Mouse (Mus musculus) bone marrow macrophage, adult 2 months (primary cell): ENCODE results near the gene Psmf1.

Experiments
- CTCF ChIP-seq: IDR thresholded peaks from 2 replicates; pipeline ENCODE4 v1.5.1; 2012; ENCODE audit warnings: low read depth, mild to moderate bottlenecking, low read length, moderate library complexity
- POLR2A ChIP-seq: IDR thresholded peaks from 2 replicates; pipeline ENCODE4 v1.6.1; 2012; ENCODE audit warnings: mild to moderate bottlenecking, low read depth, low read length, borderline replicate concordance

- TF ChIP-seq POLR2A (no peak), CTCF (no peak)
These were observed 46.2 kb upstream of the Psmf1 start for GRCm38 (mm10) chr2:151790169-151790568.
